Mouse (Mus musculus) cerebellum, adult 2 months (tissue): ENCODE measurements around the gene Fbxo44.

Experiments used
- CTCF ChIP-seq: fragments of 200-500 bp; IDR thresholded peaks from 2 replicates; pipeline ENCODE4 v1.5.1; 2011; ENCODE audit warnings: low read depth, mild to moderate bottlenecking, control low read depth, low read length, moderate library complexity, borderline replicate concordance; ENCODE audit not compliant: insufficient read depth
- POLR2A ChIP-seq: fragments of 200-500 bp; IDR thresholded peaks from 2 replicates; pipeline ENCODE4 v1.6.1; 2011; ENCODE audit warnings: low read length, control low read depth, borderline replicate concordance; ENCODE audit not compliant: insufficient read depth

GRCm38 (mm10) chr4:148117392-148117791 is 42.9 kb downstream of the Fbxo44 start:
- TF ChIP-seq CTCF: peak; percentile 19; the same call in 1 of the 2 replicates
- no peak for TF ChIP-seq POLR2A
